Mouse (Mus musculus): Measurements from ENCODE around the gene Vmn2r79. TPM values are rescaled to one million over a fixed set of nuclear protein-coding genes. Genes with fewer than 3 reads are reported as not detected.

The Vmn2r79 gene
- not detected in 2 replicates for polyA plus RNA-seq (2012; rRNA removed)

GRCm38 (mm10) chr7:86995815-86996214 lies at the start of gene Vmn2r79:
TSS of gene Vmn2r79 (plus strand) at chr7:86996115.

Other genes with a start within 250 kb of the Vmn2r79 start
- 0.18 and 0.21 TPM in 2 replicates for gene Folh1, start 220.2 kb upstream of the Vmn2r79 start, polyA plus RNA-seq (2012; rRNA removed)
- not detected in 2 replicates for gene Vmn2r77, start 201.1 kb upstream of the Vmn2r79 start, polyA plus RNA-seq (2012; rRNA removed)
- gene Vmn2r78, start 81.0 kb upstream of the Vmn2r79 start, polyA plus RNA-seq (2012; rRNA removed): not detected in 2 replicates
- 2.5 and 2.9 TPM in 2 replicates for gene Nox4, start 250.0 kb downstream of the Vmn2r79 start, polyA plus RNA-seq (2012; rRNA removed)

Measured in central nervous system, embryonic 14 days (tissue).